Mouse (Mus musculus) heart, postnatal 0 days (tissue): ENCODE results near the gene Mindy2.

Experiments used
- CTCF ChIP-seq: IDR thresholded peaks from 2 replicates; pipeline ENCODE4 v1.5.1; 2016; ENCODE audit warnings: antibody characterized with exemption, control low read depth, low read depth
- EP300 ChIP-seq: IDR thresholded peaks from 2 replicates; pipeline ENCODE4 v1.6.1; 2016; ENCODE audit warnings: antibody characterized with exemption, low read depth

- TF ChIP-seq CTCF (no peak), EP300 (no peak)
Observed at GRCm38 (mm10) chr9:70656130-70657007, 605 bp downstream of the Mindy2 start, which contains the start of gene Gm10642.
